Mouse (Mus musculus) gastrocnemius, adult 2 months (tissue): Measurements from ENCODE around the gene Rcbtb2. TPM values are rescaled to one million over a fixed set of nuclear protein-coding genes. Genes with fewer than 3 reads are reported as not detected.

ENCODE experiments used
- DNase-seq: peaks from one replicate; pipeline ENCODE4 v3.0.0; 2022
- H3K27ac ChIP-seq: fragments of 200-600 bp; 2 replicates; pipeline ENCODE4 v1.8.1; 2022; ENCODE audit warnings: mild to moderate bottlenecking
- H3K4me3 ChIP-seq: fragments of 200-600 bp; 2 replicates; pipeline ENCODE4 v1.8.1; 2022; ENCODE audit warnings: mild to moderate bottlenecking, moderate library complexity
- CTCF ChIP-seq: fragments of 200-600 bp; IDR thresholded peaks from 2 replicates; pipeline ENCODE4 v1.8.1; 2022; ENCODE audit warnings: antibody characterized with exemption, mild to moderate bottlenecking, moderate library complexity
- intact Hi-C: fragments of 180-260 bp; cut with DNase I; formaldehyde crosslinking; loops from one replicate; pipeline ENCODE4 v1.15.1; 2025
- total RNA-seq, 2 experiments: library from RNA; stranded (reverse); gene quantifications; 2 replicates each; pipeline ENCODE4 v1.2.3; 2021

Gene Rcbtb2
- total RNA-seq, 2 experiments from 2014 or later: 14.4 to 18.5 TPM

DNA sequence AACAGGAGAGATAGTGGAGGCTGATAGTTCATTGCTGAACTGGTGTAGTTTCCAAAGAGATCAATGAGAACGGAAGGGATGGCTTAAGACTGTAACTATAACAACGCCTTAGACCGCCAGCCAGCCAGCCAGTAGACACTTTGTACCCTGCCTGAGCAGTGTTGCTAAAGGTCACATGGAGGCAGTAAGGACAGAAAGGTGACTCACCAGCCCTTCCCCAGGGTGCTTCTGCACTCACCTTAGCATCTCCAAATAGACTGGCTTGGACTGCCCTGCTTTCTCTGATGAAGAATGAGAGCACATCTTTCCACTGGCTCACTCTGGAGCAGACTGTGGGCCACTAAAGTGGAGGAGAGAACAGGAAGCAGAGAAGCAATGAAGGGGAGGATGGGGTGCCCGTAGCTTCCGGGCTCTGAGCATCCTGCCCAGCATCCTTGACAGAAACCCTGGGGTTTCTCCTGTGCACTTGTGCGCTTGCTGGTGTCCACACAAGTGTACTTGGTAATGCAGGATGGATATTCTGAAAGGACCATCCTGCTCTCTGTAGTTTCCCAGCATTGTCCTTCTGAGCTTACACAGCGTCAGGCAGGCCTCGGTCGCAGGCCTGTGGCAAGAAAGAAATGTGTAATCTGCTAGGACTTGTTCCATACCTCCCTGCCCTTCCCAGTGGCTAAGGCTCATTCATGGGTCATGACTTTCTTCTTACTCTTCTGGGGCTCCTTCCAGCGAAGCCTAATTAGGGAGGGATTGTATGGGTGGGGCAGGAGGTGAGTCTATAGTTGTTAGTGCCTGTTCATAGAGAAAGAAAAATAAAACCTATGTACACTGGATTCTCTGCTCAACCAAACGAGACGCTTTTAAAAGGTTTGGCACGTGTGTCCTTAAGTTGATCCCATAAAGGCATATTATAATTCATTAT is 47.3 kb downstream of the Rcbtb2 start:
- Histone ChIP-seq H3K4me3 (no peak overlapping the region), H3K27ac (no peak overlapping the region)
- intact Hi-C loops: no loop called here
- TF ChIP-seq CTCF: no peak
- DNase-seq: no peak

DNA sequence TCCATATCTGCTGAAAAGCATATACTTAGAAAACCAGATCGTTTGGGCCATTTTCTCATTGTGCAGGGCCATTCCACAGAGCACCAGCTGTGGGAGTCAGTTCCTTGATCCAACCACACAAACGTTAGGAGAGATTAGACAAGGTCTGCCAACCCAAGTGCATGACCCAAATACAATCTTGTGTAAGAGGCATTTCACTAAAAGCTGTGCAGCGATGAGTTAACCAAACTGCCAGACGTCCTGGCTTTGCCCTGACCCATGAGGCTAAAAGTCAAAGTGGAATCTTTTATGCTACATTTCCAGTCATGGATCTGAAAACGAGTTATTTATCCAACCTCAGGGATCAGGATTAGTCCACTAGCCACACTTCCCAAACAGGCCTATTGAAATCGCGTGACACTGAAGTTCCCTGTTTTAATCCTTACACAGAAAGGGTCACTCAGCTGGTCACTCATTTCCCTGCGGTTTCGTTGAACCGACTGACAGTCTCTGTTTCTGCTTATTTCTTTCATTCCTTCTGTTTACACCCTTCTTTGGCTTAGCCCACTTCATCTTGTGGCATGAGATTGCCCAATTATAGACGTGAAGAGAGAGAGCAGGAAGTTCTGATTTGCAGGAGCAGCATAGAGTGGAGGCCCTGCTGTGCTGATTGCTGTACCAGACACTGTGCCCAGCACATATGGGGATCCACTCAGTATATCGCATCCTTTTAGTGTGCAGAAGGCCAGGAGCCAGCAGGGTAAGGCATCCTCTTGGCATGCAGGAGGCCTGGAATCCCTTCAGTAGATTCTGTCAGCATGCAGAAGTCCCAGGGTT is 49.6 kb downstream of the Rcbtb2 start:
- DNase-seq: no peak
- intact Hi-C loops: no loop called here
- H3K4me3 ChIP-seq: no peak overlapping the region
- TF ChIP-seq CTCF: no peak
- H3K27ac ChIP-seq: peak overlapping the region; percentile 35; the same call in 1 of the 2 replicates

DNA sequence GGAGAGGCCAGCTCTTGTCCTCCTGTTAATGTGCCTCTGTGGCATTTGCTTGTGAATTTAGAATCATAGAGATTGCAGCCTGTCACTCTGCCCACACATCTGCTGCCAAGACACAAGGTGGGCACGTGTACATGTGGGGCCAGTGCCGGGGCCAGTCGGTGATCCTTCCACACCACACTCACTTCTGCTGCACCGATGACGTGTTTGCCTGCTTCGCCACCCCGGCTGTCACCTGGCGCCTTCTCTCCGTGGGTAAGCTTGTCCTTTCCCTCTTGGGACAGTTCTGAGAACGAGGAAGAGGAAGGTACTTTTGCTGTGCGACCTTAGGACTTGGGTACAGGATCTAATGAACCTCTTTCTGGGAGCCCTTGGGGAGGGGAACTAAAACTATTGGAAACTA is 50.8 kb downstream of the Rcbtb2 start:
- intact Hi-C loops: no loop called here
- no peak for DNase-seq
- Histone ChIP-seq H3K4me3 (no peak overlapping the region), H3K27ac (no peak overlapping the region)
- TF ChIP-seq CTCF: no peak

DNA sequence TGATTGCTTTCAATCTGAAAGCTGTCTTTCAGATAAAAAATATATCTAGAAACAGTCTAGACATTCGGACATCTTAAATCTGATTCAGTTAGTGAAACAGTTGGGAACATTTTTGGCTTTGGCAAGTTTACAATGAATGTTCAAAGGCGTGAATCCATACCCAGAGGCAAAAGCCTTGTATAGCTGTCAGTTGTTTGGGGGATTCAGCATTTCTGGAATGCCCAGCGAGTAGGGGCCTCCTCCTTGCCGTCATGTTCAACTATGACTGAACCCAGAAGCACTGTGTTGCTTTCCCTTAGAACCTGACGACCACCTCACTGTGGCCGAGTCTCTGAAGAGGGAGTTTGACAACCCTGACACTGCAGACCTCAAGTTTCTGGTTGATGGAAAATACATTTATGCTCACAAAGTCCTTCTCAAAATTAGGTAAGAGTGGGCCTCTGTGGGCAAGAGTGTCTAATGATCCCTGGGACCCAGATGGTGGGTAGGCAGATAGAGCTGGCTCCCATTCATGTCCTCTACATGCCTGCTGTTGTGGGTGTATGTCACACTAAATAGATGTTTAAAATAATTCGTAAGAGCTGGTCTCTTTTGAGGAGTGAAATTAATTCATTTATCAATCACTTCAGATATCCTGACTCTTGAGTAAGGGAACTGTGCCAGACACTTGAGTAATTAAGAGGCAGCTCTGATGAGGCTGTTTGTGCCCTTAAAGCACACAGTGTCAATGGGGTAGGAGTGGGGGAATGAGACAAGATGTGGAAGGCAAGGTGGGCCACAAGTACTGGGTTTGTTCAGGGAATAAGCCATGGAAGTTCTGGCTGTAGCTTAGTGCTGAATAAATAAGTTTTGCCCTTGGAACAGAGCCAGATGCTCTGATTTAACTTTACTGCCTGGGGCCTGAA is 51.5 kb downstream of the Rcbtb2 start:
- intact Hi-C loops: no loop called here
- TF ChIP-seq CTCF: no peak
- no peak overlapping the region for H3K27ac ChIP-seq

DNA sequence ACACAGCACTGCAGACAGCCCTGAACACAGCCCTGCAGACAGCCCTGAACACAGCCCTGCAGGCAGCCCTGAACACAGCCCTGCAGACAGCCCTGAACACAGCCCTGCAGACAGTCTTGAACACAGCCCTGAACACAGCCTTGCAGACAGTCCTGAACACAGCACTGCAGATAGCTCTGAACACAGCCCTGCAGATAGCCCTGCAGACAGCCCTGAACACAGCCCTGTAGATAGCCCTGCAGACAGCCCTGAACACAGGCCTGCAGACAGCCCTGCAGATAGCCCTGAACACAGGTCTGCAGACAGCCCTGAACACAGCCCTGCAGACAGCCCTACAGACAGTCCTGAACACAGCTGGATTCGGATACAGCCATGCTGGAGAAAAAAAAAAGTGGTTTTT is 52.2 kb downstream of the Rcbtb2 start:
- H3K27ac ChIP-seq: no peak overlapping the region
- intact Hi-C loops: no loop called here
- no peak overlapping the region for H3K4me3 ChIP-seq
- no peak for DNase-seq
- TF ChIP-seq CTCF: no peak

More for the DNA sequence above, 51.5 kb downstream of the Rcbtb2 start:
- no peak for DNase-seq
- H3K4me3 ChIP-seq: no peak overlapping the region

DNA sequence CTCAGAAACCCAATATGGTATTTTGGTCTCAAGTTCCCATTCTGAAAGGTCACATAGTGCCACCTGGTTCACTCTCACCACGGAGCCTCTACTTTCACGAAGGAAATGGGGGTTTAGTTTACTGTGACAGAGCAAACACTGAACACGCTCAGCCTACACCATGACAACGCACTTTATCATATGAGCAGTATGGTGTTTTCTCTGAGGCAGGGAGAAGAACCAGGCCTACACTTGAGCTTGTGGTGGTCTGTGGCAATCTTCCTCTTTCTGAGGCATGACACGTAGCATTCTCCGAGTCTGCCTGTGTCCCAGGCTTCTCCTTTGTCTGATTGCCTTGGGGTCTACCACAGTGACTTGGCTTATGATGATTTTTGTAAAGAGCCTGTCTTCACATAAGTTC is 53.0 kb downstream of the Rcbtb2 start:
- Histone ChIP-seq H3K27ac (no peak overlapping the region), H3K4me3 (no peak overlapping the region)
- no peak for TF ChIP-seq CTCF
- intact Hi-C loops: no loop called here
- no peak for DNase-seq

DNA sequence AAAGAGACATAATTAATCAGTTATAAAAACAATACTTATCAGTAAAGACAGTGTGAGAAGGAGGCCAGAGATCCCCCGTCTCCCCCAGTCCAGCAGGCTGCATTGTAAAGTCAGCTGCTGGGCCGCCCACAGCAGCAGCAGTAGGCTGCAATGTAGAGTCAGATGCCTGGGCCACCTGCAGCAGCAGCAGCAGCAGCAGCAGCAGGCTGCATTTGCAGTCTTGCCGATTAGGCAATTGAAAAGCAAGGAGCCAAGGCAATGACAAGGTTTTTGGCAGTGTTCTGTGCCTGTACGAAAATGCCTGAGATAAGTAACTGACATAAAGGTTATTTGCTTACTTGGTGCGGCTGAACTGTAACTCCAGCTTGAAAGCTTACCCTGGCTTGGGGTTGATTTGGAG is 53.4 kb downstream of the Rcbtb2 start:
- H3K27ac ChIP-seq: no peak overlapping the region
- intact Hi-C loops: no loop called here
- no peak for DNase-seq
- no peak overlapping the region for H3K4me3 ChIP-seq
- TF ChIP-seq CTCF: no peak

DNA sequence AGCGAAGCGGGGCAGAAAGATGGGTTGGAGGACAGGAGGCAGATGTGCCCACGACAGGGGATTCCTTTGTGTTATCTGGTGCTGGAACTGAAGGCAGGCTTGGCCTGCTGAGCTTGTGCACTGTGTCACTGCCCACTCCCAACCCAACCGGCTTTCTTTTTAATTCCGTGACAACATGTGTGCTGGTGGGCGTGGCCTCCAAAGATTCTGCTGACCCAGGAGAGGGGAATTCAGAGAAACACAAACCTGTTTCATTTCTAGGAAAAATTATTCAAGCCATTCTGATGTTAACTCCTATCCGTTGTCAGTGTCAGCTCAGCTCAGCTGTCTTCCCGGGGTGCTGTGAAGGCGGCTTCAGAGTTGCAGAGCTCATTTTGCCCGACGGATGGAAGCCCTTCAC is 55.1 kb downstream of the Rcbtb2 start:
- Histone ChIP-seq H3K27ac (no peak overlapping the region), H3K4me3 (no peak overlapping the region)
- DNase-seq: no peak
- TF ChIP-seq CTCF: no peak
- intact Hi-C loops: no loop called here

DNA sequence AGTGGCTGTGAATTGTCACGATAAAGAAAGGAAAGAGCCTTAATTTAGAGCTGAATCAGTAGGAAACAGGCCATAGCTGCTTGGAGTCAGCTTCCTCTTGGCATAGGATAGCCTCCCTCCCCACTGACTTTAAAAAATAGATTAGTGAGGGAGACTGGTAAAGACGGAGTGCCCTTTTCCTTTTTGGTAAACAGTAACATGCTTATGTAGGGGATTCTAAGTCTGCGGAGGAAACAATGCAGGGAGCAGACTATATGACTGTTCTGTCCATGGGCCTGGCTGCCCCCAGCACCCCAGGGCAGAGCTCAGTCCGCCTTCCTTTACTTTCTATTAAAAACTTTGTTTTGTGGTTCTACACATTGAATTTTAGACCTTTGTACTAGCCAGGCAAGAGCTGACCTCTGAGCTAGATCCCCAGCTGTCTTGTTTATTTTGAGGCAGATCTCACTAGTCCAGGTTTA is 56.4 kb downstream of the Rcbtb2 start:
- Histone ChIP-seq H3K4me3 (no peak overlapping the region), H3K27ac (peak overlapping the region; percentile 46; the same call in 1 of the 2 replicates)
- no peak for TF ChIP-seq CTCF
- no peak for DNase-seq
- intact Hi-C loops: no loop called here

DNA sequence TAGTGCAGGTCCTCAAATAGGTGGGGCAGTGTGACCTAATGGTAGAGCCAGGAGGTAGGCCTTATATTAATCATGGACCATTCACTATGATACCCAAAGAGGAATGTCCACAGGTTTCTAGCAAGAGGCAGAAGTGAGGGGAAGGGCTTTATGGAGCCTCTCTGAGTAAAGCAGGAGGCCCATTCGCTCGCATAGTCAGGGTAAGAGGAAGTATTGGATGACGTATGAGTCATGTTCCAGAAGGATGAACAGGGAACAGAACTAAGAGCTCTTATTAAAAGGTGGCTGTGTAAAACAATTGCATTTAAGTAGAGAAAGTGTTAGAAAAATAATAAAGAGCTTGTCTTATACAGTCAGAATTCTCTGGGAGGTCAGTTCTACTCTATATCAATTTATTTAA is 57.8 kb downstream of the Rcbtb2 start:
- TF ChIP-seq CTCF: no peak
- no peak overlapping the region for H3K4me3 ChIP-seq
- intact Hi-C loops: no loop called here
- DNase-seq: no peak
- no peak overlapping the region for H3K27ac ChIP-seq

DNA sequence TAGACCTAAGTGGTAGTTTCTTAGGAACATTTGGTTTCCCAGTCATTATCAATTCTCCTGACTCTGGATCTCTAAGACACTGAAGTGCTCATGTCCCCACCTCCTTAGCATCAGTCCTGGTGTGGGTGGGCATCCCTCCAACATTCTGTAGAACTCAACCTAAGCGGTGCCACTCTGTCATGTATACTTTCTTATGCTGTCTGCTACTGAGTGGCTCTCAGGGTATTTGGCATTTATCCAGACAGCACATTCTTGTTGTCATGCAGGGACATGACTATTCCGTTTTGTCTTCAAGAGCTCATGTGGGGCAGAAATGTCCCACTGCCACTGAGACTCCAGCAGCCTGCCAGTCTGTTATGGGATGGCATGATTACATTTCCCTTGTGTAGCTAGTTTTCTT is 58.3 kb downstream of the Rcbtb2 start:
- no peak for TF ChIP-seq CTCF
- no peak for DNase-seq

DNA sequence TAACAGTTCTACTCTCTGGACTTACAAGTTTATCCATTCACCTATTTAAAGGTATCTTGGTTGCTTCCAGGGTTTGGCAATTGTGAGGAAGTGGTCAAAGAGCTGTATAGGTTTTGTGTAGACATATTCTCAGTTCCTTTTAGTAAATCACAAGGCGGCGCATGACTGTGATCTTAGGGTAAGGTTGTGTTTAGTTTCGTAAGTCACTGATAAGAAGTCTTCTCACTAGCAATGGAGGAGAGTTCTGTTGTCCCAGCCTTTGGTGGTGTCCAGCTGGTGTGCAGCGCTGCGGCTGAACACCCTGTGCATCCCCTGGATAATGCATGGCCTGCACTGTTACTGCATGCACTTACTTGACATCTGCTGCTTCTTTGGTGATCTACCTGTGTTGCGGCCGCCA is 64.0 kb downstream of the Rcbtb2 start:
- no peak overlapping the region for H3K4me3 ChIP-seq
- no peak overlapping the region for H3K27ac ChIP-seq
- no peak for TF ChIP-seq CTCF
- intact Hi-C loops: no loop called here
- no peak for DNase-seq

More for the DNA sequence above, 58.3 kb downstream of the Rcbtb2 start:
- Histone ChIP-seq H3K4me3 (no peak overlapping the region), H3K27ac (no peak overlapping the region)
- intact Hi-C loops: no loop called here
